Mouse (Mus musculus) forebrain, embryonic 14.5 days (tissue): ENCODE measurements around the gene Gfer. TPM values are rescaled to one million over a fixed set of nuclear protein-coding genes. Genes with fewer than 3 reads are reported as not detected.

Source experiments
- ATAC-seq: fragments of 200-750 bp; cut with Nextera tagmentation; 2 replicates; pipeline ENCODE4 v1.8.0; 2017; ENCODE audit warnings: mild to moderate bottlenecking, moderate library complexity
- DNase-seq: peaks from one replicate; pipeline ENCODE4 v3.0.0-alpha.2; 2015; ENCODE audit warnings: low spot score
- H3K27ac ChIP-seq: fragments of 300-500 bp; sonication (generic); 2 replicates; pipeline ENCODE4 v1.5.1; 2014; ENCODE audit warnings: low read depth, mild to moderate bottlenecking, control low read depth, low read length, moderate library complexity
- H3K27me3 ChIP-seq: fragments of 300-500 bp; sonication (generic); replicated peaks from 2 replicates; pipeline ENCODE4 v1.6.1; 2014; ENCODE audit warnings: low read length, control low read depth, mixed read lengths; ENCODE audit not compliant: control insufficient read depth, insufficient read depth
- H3K36me3 ChIP-seq: fragments of 300-500 bp; sonication (generic); 2 replicates; pipeline ENCODE4 v1.6.1; 2014; ENCODE audit warnings: low read length, control low read depth; ENCODE audit not compliant: control insufficient read depth, insufficient read depth
- H3K4me1 ChIP-seq: fragments of 300-500 bp; sonication (generic); 2 replicates; pipeline ENCODE4 v1.6.1; 2014; ENCODE audit warnings: antibody characterized with exemption, low read length, control low read depth; ENCODE audit not compliant: control insufficient read depth, insufficient read depth
- H3K4me2 ChIP-seq: fragments of 300-500 bp; sonication (generic); 2 replicates; pipeline ENCODE4 v1.6.1; 2014; ENCODE audit warnings: mild to moderate bottlenecking, control low read depth, low read length
- H3K4me3 ChIP-seq: fragments of 300-500 bp; sonication (generic); 2 replicates; pipeline ENCODE4 v1.5.1; 2014; ENCODE audit warnings: low read depth, low read length, control low read depth
- H3K9ac ChIP-seq: fragments of 300-500 bp; sonication (generic); 2 replicates; pipeline ENCODE4 v1.6.1; 2014; ENCODE audit warnings: mild to moderate bottlenecking, low read length, control low read depth, moderate library complexity
- H3K9me3 ChIP-seq: fragments of 300-500 bp; sonication (generic); replicated peaks from 2 replicates; pipeline ENCODE4 v1.6.1; 2016; ENCODE audit warnings: low read length, control low read depth, mixed read lengths; ENCODE audit not compliant: control insufficient read depth
- WGBS: fragments of 180-500 bp; shearing (Covaris S2); extraction: QIAGEN DNeasy Blood & Tissue Kit; methylation state at CpG from one replicate; pipeline ENCODE4 v1.1.7; 2014; 5-methylcytosine and 5-hydroxymethylcytosine counted together
- polyA plus RNA-seq: library from polyadenylated mRNA; unstranded; fragments of >200 nt; fragmentation: Nextera tagmentation; extraction: Ambion mirVana; gene quantifications from 2 replicates; pipeline ENCODE4 v1.2.1, GENCODE M21; 2014

The Gfer gene
- 36.5 and 37.7 TPM in 2 replicates for polyA plus RNA-seq

DNA sequence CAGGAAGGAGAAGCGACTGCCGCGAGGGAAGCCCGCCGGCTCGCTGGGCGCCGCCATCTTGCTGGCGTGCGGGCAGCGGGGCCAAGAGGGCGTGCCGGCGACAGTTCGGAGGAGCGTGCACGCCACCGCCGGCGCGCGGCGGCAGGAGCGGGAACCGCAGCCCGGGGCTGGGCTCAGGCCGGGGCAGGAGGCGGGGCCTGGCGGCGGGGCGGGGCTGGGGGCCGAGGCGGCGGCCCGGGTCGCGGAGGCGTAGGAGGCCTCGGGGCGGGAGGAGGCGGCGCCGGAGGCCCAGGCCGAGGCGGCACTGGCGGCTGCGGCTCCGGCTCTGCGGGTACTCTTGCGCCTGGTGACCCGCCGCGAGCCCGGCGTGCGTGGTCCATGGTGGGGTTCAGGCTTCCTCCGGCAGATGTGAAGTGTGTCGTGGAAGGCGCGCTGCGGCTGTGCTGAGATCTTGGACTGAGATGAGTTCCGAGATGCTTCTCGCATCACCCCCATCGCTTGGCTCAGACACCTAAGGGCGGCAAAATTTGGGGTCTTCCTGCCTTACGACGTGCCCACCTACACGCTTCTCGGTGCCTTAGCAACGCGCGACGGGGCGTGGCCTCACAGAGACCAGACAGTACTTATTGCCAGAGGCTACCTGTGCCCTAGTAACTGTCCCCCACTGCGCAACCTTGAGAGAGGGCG, at the start of gene Gfer, which contains the start of gene Noxo1:
Gene Gfer, minus strand, starts transcription at position 146 of the 687 bp plus-strand sequence.
Gene Noxo1, plus strand, starts transcription at position 224 of the 687 bp plus-strand sequence.
- H3K4me1 ChIP-seq: peaks cover 12% of the 10 kb centered on the region
- H3K27ac ChIP-seq: peak within 1 kb of the TSS; percentile 80
- DNase-seq (peak; percentile 87), ATAC-seq (peak; percentile 94)
- no peaks in the 10 kb centered on the region for H3K9me3 ChIP-seq
- H3K4me3 ChIP-seq: peak within 1 kb of the TSS; percentile 73
- H3K9ac ChIP-seq: peak within 1 kb of the TSS; percentile 85
- no peaks in the 10 kb centered on the region for H3K27me3 ChIP-seq
- peaks cover 23% of the 10 kb centered on the region for H3K36me3 ChIP-seq
- peak within 1 kb of the TSS; percentile 80 for H3K4me2 ChIP-seq
- WGBS: under 1% methylated on average over 70 of the region's 76 CpGs

DNA sequence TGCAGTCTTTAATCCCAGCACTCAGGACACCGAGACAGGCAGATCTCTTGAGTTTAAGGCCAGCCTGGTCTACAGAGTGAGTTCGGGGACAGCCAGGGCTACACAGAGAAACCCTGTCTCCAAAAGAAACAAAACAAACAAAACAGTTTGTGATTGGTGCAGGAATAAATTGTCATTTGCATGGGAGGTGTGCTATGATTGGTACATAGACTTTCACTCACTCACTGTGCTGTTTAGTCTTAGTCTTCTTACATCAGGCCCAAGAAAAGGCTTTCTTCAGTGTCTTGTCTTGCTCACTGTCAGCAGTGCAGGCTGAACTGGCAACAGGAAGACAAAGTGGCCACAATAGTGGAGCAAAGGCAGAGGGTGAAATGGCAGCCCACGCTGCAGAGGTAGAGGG, 48.4 kb upstream of the Gfer start:
- Histone ChIP-seq H3K27ac (no peak overlapping the region), H3K4me2 (no peak overlapping the region)
- no peak for ATAC-seq

DNA sequence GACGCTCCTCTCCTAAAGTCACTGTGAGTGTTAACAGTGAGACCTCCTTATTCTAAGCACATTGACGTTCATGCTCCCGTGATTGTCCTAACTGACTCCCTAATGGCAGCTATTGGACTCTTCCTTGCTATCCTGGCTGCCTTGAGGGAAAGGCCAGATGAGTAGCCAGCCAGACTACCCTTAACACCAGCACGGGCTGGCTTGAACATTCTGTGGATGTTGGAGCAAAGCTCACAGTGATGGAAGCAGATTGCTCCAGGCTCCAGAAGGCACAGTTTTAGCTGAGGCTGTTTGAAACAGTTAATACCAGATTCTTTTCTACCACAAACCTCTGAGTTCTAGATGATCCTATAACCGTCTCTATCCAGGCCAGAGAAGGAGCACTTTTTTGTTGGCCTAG, 47.9 kb upstream of the Gfer start:
- WGBS: 79% methylated on average over 5 of the region's 5 CpGs
- ATAC-seq: no peak
- no peak overlapping the region for H3K27ac ChIP-seq
- H3K9ac ChIP-seq: no peak overlapping the region
- H3K9me3 ChIP-seq: no peaks in the 10 kb centered on the region
- no peak overlapping the region for H3K4me3 ChIP-seq
- no peak for DNase-seq
- no peak overlapping the region for H3K4me2 ChIP-seq
- H3K36me3 ChIP-seq: peaks cover 3% of the 10 kb centered on the region; the same call in 1 of the 2 replicates
- no peaks in the 10 kb centered on the region for H3K27me3 ChIP-seq
- H3K4me1 ChIP-seq: no peaks in the 10 kb centered on the region

More for the DNA sequence above, 48.4 kb upstream of the Gfer start:
- no peaks in the 10 kb centered on the region for H3K27me3 ChIP-seq
- H3K4me1 ChIP-seq: no peaks in the 10 kb centered on the region
- H3K4me3 ChIP-seq: no peak overlapping the region
- H3K36me3 ChIP-seq: peaks cover 2% of the 10 kb centered on the region; the same call in 1 of the 2 replicates
- 66% methylated on average over 3 of the region's 3 CpGs for WGBS
- no peak for DNase-seq
- H3K9me3 ChIP-seq: no peaks in the 10 kb centered on the region
- H3K9ac ChIP-seq: no peak overlapping the region

DNA sequence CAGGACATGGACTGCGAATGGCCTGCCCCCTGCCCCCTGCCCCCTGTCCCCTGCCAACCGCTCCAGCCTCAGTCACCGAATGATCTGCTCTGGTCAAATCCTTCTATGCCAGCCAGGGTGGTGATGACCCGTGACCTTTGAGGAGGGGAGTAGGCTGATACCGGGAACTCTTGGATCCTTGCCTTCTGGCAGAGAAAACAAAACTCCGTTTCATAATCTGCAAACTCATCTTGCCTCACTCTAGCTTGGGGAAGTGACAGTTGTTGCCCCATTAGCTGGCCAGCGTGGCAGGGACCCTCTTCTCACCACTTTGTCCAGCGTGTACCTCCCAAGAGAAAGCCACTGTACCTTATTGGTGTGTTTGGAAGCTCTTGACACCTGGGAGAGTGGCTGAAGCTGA, 46.4 kb upstream of the Gfer start:
- ATAC-seq (no peak), DNase-seq (no peak)
- H3K4me1 ChIP-seq: peaks cover 2% of the 10 kb centered on the region; the same call in 1 of the 2 replicates
- WGBS: 82% methylated on average over 8 of the region's 8 CpGs
- H3K9ac ChIP-seq: no peak overlapping the region
- no peaks in the 10 kb centered on the region for H3K27me3 ChIP-seq
- peaks cover 3% of the 10 kb centered on the region; the same call in 1 of the 2 replicates for H3K36me3 ChIP-seq
- no peaks in the 10 kb centered on the region for H3K9me3 ChIP-seq
- no peak overlapping the region for H3K4me3 ChIP-seq
- H3K4me2 ChIP-seq: no peak overlapping the region
- H3K27ac ChIP-seq: no peak overlapping the region

DNA sequence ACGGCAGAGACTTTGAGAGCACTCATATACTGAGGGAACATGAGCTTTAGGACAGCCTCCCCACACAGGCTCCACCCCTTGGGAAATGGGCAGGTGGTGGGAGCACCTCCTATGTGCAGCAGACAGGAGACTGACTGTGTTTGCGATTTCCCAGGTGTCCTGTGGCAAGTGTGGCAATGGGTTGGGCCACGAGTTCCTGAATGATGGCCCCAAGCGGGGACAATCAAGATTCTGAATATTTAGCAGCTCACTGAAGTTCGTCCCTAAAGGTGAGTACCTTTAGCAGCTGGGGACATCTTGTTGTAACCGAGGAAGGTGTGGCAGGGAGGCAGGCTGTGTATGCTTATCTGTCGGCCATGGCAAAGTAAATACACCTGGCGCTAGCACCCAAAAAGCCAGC, 44.0 kb upstream of the Gfer start:
- H3K36me3 ChIP-seq: peaks cover 3% of the 10 kb centered on the region; the same call in 1 of the 2 replicates
- H3K4me2 ChIP-seq: no peak overlapping the region
- peaks cover 8% of the 10 kb centered on the region for H3K4me1 ChIP-seq
- H3K27me3 ChIP-seq: no peaks in the 10 kb centered on the region
- H3K9ac ChIP-seq: no peak overlapping the region
- DNase-seq: no peak
- no peaks in the 10 kb centered on the region for H3K9me3 ChIP-seq
- 81% methylated on average over 8 of the region's 8 CpGs for WGBS
- H3K27ac ChIP-seq: no peak overlapping the region
- ATAC-seq: no peak
- no peak overlapping the region for H3K4me3 ChIP-seq

DNA sequence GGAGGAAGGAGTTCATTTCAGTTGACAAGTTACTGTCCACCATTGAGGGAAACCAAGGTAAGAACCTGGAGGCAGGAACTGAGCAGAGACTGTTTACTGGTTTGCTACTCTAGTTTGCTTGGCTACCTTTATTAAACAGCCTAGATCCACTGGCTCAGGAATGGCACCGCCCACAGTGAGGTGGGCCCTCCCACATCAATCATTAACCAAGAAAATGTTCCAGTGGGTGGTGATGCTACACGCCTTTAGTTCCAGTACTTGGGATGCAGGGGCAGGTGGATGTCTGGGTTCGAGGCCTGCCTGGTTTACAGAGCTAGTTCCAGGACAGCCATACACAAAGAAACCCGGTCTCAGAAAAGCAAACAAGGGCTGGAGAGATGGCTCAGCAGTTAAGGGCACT, 42.3 kb upstream of the Gfer start:
- DNase-seq (no peak), ATAC-seq (no peak)
- Histone ChIP-seq H3K9ac (no peak overlapping the region), H3K9me3 (no peaks in the 10 kb centered on the region), H3K4me3 (no peak overlapping the region), H3K27me3 (no peaks in the 10 kb centered on the region), H3K27ac (no peak overlapping the region), H3K4me1 (peaks cover 8% of the 10 kb centered on the region), H3K4me2 (no peak overlapping the region), H3K36me3 (peaks cover 3% of the 10 kb centered on the region; the same call in 1 of the 2 replicates)
- 84% methylated on average over 4 of the region's 4 CpGs for WGBS

DNA sequence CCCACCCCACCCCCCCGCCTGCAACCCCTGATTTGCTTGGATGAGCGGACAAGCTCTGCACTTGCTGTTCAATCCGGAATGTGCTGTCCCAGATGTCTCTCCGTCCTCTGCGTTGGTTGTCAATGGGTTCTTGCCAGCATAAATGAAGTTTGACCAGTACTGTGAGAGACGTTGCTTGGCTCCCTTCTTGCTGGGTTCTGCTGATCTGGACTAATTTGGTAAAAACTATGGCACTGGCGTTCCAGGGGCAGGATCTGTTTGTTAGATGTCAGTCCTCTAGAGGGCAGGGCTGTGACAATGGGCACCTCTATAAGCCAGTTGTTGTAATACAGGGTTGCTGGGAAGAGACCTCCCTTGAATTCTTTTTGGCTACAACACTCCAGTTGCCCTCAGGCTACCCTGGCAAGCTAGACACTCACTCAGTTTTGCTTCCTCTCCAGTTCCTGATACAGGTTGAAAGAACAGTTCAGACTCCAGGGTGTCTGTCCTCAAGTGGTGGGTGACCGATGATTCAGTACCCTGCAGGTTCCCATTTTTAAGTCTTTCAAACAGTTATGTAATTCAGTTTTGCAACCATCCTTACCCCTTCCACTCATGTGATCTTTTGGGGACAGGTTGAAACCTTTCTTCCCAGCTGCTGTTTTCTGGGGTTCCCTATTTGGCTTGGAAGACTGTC, 41.3 kb upstream of the Gfer start:
- H3K36me3 ChIP-seq: peaks cover 3% of the 10 kb centered on the region; the same call in 1 of the 2 replicates
- H3K27me3 ChIP-seq: no peaks in the 10 kb centered on the region
- ATAC-seq (no peak), DNase-seq (no peak)
- 31% methylated on average over 8 of the region's 8 CpGs for WGBS
- H3K9ac ChIP-seq: peak overlapping the region; percentile 65
- H3K4me2 ChIP-seq: peak overlapping the region; percentile 89
- peak overlapping the region; percentile 53 for H3K4me3 ChIP-seq
- H3K27ac ChIP-seq: no peak overlapping the region
- no peaks in the 10 kb centered on the region for H3K9me3 ChIP-seq
- peaks cover 8% of the 10 kb centered on the region for H3K4me1 ChIP-seq

DNA sequence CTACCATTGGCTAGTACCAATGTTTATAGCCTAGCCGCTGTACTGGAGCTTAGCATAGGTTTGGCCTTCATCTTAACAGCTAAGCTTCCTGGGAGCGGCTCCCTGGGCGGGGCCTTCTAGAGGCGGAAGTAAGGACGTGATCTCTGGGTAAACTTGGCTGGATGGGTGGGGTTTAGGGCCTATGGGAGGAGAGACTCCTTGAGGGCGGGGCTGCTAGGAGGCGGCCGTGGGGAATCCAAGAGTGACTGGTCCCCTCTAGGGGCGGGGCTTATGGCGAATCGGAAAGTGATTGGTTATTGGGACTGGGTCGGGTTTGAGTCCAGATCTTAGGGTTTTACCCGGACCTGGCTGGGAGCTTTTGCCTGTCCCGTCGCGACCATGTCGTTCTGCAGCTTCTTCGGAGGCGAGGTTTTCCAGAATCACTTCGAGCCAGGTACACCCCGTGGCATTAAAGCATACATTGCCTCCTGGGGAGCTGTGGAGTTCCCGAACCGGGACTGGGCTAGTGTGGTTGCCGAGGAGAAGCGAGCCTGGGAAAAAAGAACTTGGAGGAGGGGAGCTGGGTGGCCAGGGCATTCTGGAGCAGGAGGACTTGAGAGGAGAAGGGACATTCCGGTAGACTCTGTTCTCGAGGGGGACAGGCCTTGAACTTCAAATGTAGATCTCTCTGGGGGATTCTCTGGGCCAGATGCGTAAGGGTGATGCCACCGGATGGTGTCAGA, 40.5 kb upstream of the Gfer start, which contains the start of gene Msrb1:
Gene Msrb1, plus strand, starts transcription at position 313 of the 722 bp plus-strand sequence.
- peak within 1 kb of the TSS; percentile 89 for H3K4me2 ChIP-seq
- H3K36me3 ChIP-seq: peaks cover 3% of the 10 kb centered on the region; the same call in 1 of the 2 replicates
- peak within 1 kb of the TSS; percentile 65 for H3K9ac ChIP-seq
- H3K4me3 ChIP-seq: peak within 1 kb of the TSS; percentile 53
- H3K27me3 ChIP-seq: no peaks in the 10 kb centered on the region
- ATAC-seq: peak; percentile 98
- no peaks in the 10 kb centered on the region for H3K9me3 ChIP-seq
- peaks cover 8% of the 10 kb centered on the region for H3K4me1 ChIP-seq
- H3K27ac ChIP-seq: no peak within 1 kb of the TSS
- DNase-seq: peak; percentile 99
- under 1% methylated on average over 29 of the region's 29 CpGs for WGBS
